Mouse (Mus musculus) kidney, postnatal 0 days (tissue): ENCODE data around the gene Spn. TPM values are rescaled to one million over a fixed set of nuclear protein-coding genes. Genes with fewer than 3 reads are reported as not detected.

ENCODE experiments used
- ATAC-seq: fragments of 200-750 bp; cut with Nextera tagmentation; replicated peaks from 2 replicates; pipeline ENCODE4 v1.8.0; 2017; ENCODE audit warnings: low read depth, moderate number of reproducible peaks, moderate TSS enrichment, moderate library complexity; ENCODE audit not compliant: low FRiP score
- DNase-seq: peaks from one replicate; pipeline ENCODE4 v3.0.0-alpha.2; 2016; ENCODE audit warnings: low spot score
- H3K27ac ChIP-seq: fragments of 300-500 bp; sonication (generic); 2 replicates; pipeline ENCODE4 v1.5.1; 2014; ENCODE audit warnings: mild to moderate bottlenecking
- H3K27me3 ChIP-seq: fragments of 300-500 bp; sonication (generic); 2 replicates; pipeline ENCODE4 v1.6.1; 2014; ENCODE audit warnings: low read length, mixed read lengths; ENCODE audit not compliant: insufficient read depth
- H3K36me3 ChIP-seq: fragments of 300-500 bp; sonication (generic); 2 replicates; pipeline ENCODE4 v1.6.1; 2014; ENCODE audit warnings: low read length, mixed read lengths; ENCODE audit not compliant: insufficient read depth
- H3K4me1 ChIP-seq: fragments of 300-500 bp; sonication (generic); replicated peaks from 2 replicates; pipeline ENCODE4 v1.6.1; 2014; ENCODE audit warnings: antibody characterized with exemption, low read length, mixed read lengths; ENCODE audit not compliant: insufficient read depth
- H3K4me2 ChIP-seq: fragments of 300-500 bp; sonication (generic); 2 replicates; pipeline ENCODE4 v1.6.1; 2014; ENCODE audit warnings: mild to moderate bottlenecking, low read length, moderate library complexity, mixed read lengths
- H3K4me3 ChIP-seq: fragments of 300-500 bp; sonication (generic); replicated peaks from 2 replicates; pipeline ENCODE4 v1.5.1; 2014; ENCODE audit warnings: low read depth, low read length
- H3K9ac ChIP-seq: fragments of 300-500 bp; sonication (generic); 2 replicates; pipeline ENCODE4 v1.6.1; 2014; ENCODE audit warnings: low read depth, low read length
- H3K9me3 ChIP-seq: fragments of 300-500 bp; sonication (generic); replicated peaks from 2 replicates; pipeline ENCODE4 v1.6.1; 2016; ENCODE audit warnings: low read length, inconsistent platforms, mixed read lengths
- CTCF ChIP-seq: IDR thresholded peaks from 2 replicates; pipeline ENCODE4 v1.5.1; 2016; ENCODE audit warnings: antibody characterized with exemption, low read depth, mild to moderate bottlenecking, moderate library complexity
- WGBS: fragments of 180-500 bp; shearing (Covaris S2); extraction: QIAGEN DNeasy Blood & Tissue Kit; methylation state at CpG from one replicate; pipeline ENCODE4 v1.1.7; 2014; 5-methylcytosine and 5-hydroxymethylcytosine counted together
- polyA plus RNA-seq: library from polyadenylated mRNA; unstranded; fragments of >200 nt; fragmentation: Nextera tagmentation; extraction: Ambion mirVana; gene quantifications from 2 replicates; pipeline ENCODE4 v1.2.1, GENCODE M21; 2015

The Spn gene
- polyA plus RNA-seq, 1 experiment from 2014 or later: 0.33 TPM

DNA sequence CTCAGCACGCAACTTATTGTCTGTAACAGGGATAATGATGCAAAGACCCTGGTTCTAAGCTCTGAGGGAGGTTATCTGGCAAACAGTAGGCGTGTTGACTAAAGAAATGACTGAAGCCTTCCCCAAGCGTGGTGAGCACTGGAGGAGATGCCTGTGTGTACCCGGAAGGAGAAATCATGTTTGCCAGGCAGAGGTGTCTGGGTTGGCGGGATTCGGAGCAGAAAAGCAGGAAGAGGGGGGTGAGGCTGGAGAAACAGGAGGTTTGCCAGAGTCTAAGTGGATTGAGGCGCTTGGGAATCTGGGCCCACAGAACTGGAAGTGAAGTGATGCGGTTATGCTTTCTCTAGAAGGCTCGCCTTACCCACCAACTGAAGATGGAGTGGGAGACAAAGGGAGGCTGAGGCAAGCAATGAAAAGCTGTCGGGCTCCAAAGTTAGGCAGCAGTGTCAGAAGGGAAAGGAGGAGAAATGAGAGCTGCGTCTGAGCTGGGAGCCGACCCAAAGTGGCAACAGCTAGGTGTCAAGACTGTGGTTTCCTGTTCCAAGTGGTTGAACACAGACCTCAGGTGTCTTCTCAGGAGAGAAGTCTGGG is 25.3 kb downstream of the Spn start:
- H3K27ac ChIP-seq: no peak overlapping the region
- H3K4me2 ChIP-seq: no peak overlapping the region
- TF ChIP-seq CTCF: no peak
- DNase-seq: no peak
- 68% methylated on average over 12 of the region's 12 CpGs for WGBS
- H3K4me1 ChIP-seq: 0 out of 2 replicates have a peak, but pooled peaks cover 2% of the 10 kb centered on the region
- H3K36me3 ChIP-seq: no peaks in the 10 kb centered on the region
- H3K9me3 ChIP-seq: no peaks in the 10 kb centered on the region
- no peak for ATAC-seq
- H3K9ac ChIP-seq: no peak overlapping the region
- H3K27me3 ChIP-seq: no peaks in the 10 kb centered on the region
- H3K4me3 ChIP-seq: no peak overlapping the region

DNA sequence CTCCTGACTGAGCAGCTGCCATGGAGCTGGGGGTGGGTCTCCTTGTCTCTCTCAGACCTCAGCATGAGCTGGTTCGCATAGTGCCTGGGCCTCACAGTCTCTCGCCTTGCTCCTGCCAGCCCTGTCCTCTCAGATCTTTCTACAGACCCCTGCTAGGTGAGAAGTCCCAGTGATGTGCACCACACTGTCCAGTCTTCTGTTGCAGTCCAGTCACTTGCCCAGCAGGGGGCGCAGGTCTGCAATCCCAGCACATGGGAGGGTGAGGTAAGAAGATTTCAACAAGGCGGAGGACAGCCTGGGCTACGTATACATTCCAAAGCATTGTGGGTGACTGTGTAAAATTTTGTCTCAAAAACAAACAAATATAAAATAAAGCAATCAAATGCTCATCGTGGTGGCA is 26.2 kb downstream of the Spn start:
- Histone ChIP-seq H3K36me3 (no peaks in the 10 kb centered on the region), H3K4me3 (no peak overlapping the region), H3K4me1 (0 out of 2 replicates have a peak, but pooled peaks cover 2% of the 10 kb centered on the region), H3K4me2 (no peak overlapping the region), H3K27me3 (no peaks in the 10 kb centered on the region), H3K27ac (no peak overlapping the region), H3K9ac (no peak overlapping the region), H3K9me3 (no peaks in the 10 kb centered on the region)
- no peak for ATAC-seq
- TF ChIP-seq CTCF: peak; percentile 77
- no peak for DNase-seq
- WGBS: 51% methylated on average over 6 of the region's 6 CpGs

DNA sequence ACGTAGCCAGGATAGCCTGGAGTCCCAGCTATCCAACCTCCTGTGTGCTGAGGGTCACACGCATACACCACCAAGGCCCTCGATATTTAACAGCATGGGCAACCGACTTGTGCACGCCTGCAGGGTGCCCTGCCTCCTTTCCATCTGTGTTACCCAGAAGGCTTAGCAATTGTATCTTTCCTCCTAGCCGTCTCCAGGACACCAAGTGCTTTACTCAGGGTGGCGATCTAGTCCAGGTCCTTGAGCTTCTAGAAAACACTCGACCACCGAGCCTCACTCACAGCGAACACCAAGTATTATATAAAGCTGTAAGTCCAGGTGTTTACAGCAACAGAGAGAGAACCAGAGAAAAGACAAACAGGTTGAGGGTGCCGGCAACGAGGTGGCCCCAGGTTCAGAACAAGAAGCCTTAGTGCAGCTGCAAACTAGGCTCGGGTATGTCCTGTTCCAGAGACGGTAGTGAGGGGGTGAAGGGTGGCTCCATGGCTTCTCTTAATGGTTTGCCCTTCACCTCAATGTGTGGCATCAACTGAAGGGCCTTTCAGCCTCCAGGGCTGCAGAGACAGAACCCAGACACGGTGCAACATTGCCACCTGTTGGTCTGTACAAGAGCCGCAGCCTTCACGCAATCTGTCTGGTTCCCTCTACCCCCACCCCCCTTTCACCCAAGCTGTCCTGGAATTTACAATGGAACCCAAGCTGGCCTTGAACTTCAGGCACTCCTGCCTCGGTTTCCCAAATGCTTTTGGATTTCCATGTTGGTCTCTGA is 27.2 kb downstream of the Spn start:
- 0 out of 2 replicates have a peak, but pooled peaks cover 2% of the 10 kb centered on the region for H3K4me1 ChIP-seq
- TF ChIP-seq CTCF: peak; percentile 91
- no peak overlapping the region for H3K4me3 ChIP-seq
- ATAC-seq: peak; percentile 51; the same call in 1 of the 2 replicates
- no peaks in the 10 kb centered on the region for H3K27me3 ChIP-seq
- H3K36me3 ChIP-seq: no peaks in the 10 kb centered on the region
- H3K9ac ChIP-seq: no peak overlapping the region
- no peak overlapping the region for H3K4me2 ChIP-seq
- no peaks in the 10 kb centered on the region for H3K9me3 ChIP-seq
- peak; percentile 87 for DNase-seq
- no peak overlapping the region for H3K27ac ChIP-seq
- 47% methylated on average over 18 of the region's 18 CpGs for WGBS

DNA sequence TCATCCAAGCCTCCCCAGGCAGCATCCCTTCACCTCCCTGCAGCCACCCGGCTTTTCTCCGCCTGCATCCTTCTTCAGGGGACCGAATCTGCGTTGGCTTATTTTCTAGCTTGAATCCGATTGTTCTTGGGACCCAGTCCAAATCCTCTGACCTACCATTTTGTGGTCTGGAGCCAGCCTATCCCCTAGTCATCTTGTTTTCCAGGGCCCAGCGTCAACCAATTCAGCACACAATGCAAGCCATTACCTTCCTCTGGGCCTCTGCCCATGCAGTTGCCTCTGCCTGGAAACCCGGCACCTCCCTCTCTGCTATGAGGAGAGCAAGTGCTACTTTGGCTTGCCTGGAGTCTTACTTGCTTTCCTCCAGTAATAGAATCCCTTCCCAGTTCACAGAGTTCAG is 32.1 kb downstream of the Spn start:
- Histone ChIP-seq H3K4me3 (no peak overlapping the region), H3K9me3 (no peaks in the 10 kb centered on the region), H3K27me3 (no peaks in the 10 kb centered on the region), H3K4me2 (no peak overlapping the region), H3K36me3 (no peaks in the 10 kb centered on the region), H3K4me1 (no peaks in the 10 kb centered on the region), H3K9ac (no peak overlapping the region), H3K27ac (no peak overlapping the region)
- WGBS: 67% methylated on average over 7 of the region's 7 CpGs
- ATAC-seq: no peak
- no peak for TF ChIP-seq CTCF
- no peak for DNase-seq

DNA sequence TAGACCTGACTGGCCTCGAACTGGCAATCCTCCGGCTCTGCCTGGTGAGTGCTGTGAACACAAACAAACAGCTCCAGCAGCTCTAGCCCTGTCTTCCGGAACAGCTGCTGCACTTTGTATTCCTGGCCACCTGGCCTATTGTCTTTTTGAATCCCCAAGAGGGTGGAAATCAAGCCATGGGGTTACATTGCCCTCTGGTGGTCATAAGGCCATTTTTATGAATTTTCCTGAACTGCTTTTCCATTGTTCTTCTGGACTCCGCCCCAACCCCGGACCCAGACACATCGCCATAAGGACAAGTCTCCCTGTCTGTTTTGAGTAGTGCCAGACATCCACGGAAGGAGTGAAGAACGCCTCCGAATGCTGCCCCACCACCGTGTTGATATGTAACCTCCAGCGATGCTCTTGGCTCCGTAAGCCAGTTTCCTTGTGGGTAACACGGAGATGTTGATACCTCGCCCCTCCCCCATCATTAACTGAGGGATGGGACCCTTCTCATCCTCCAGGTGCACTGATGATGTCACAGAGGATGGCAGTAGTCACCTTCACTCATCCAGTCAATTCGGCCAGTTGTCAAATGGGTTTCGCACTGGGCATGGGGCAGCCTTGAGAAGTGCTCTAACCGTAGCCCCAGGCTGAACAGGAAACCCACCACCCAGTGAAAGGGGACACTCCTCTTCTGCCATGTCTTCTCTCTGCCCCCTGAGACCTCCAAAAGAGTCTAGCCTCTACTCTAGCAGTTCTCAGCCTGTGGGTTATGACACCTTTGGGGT is 32.9 kb downstream of the Spn start:
- H3K9ac ChIP-seq: peak overlapping the region; percentile 25; the same call in 1 of the 2 replicates
- H3K4me3 ChIP-seq: peak overlapping the region; percentile 18; the same call in 1 of the 2 replicates
- no peaks in the 10 kb centered on the region for H3K4me1 ChIP-seq
- no peaks in the 10 kb centered on the region for H3K9me3 ChIP-seq
- 12% methylated on average over 17 of the region's 17 CpGs for WGBS
- peak; percentile 96 for TF ChIP-seq CTCF
- ATAC-seq (peak; percentile 80), DNase-seq (peak; percentile 96)
- H3K4me2 ChIP-seq: peak overlapping the region; percentile 57
- H3K36me3 ChIP-seq: no peaks in the 10 kb centered on the region
- no peak overlapping the region for H3K27ac ChIP-seq
- H3K27me3 ChIP-seq: no peaks in the 10 kb centered on the region

DNA sequence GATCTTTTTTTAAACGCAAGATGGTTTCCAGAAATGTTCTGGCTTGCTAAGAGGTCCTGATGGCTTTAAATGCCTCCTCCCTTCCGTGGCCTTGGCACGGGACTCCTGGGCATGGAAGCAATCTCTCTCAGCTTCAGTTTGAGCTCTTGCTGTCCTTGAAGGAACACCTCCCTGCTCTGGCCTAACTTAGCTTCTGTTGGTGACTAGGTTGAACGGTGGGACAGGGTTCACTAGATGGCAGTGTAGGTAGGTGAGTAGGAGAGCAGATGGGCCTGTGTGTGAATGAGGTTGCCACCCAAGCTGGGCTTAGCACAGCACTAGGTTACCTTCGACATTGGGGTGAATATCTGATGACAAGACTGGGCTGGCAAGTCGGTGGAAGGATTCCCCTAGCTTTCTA is 33.7 kb downstream of the Spn start:
- no peak overlapping the region for H3K9ac ChIP-seq
- no peaks in the 10 kb centered on the region for H3K9me3 ChIP-seq
- H3K27me3 ChIP-seq: no peaks in the 10 kb centered on the region
- no peaks in the 10 kb centered on the region for H3K36me3 ChIP-seq
- H3K4me1 ChIP-seq: no peaks in the 10 kb centered on the region
- H3K4me2 ChIP-seq: no peak overlapping the region
- no peak overlapping the region for H3K4me3 ChIP-seq
- DNase-seq: no peak
- 68% methylated on average over 6 of the region's 6 CpGs for WGBS
- TF ChIP-seq CTCF: 0 out of 2 replicates have a peak, but pooled peaks have one; percentile 17
- ATAC-seq: no peak
- no peak overlapping the region for H3K27ac ChIP-seq
